Mouse (Mus musculus): ENCODE results near the gene Pole4. TPM values are rescaled to one million over a fixed set of nuclear protein-coding genes. Genes with fewer than 3 reads are reported as not detected.
A peak's percentile ranks its signal among the peaks of the same experiment; 100 is the strongest.

Gene Pole4
- total RNA-seq, 1 experiment: 103 TPM

GRCm38 (mm10) chr6:82737634-82738540 lies 32.7 kb upstream of the Pole4 start:
- peaks cover 55% of the 10 kb centered on the region for H3K36me3 ChIP-seq (ENCODE audit: control insufficient read depth, insufficient read depth, low read length, poor library complexity, severe bottlenecking)
- in situ Hi-C loops (cut with MboI; ENCODE audit: low sequenced_read_pairs in 2 of 2, unreplicated experiment in 2 of 2): no loop called here
- no peak for DNase-seq (ENCODE audit: low read depth, low spot score)
- H3K4me1 ChIP-seq (ENCODE audit: control insufficient read depth in 2 of 2, insufficient read depth in 2 of 2, low read length in 2 of 2, poor library complexity in 1 of 2): peaks cover 1 to 2% of the 10 kb centered on the region in 2 experiments; a peak in 2 of 4 replicates
- no peaks in the 10 kb centered on the region for H3K9me3 ChIP-seq (ENCODE audit: control insufficient read depth, insufficient read depth, low read depth, low read length)
- 0 out of 2 replicates have a peak overlapping the region, but pooled peaks have one; percentile 35 for H3K9ac ChIP-seq (ENCODE audit: insufficient read depth, low read depth, low read length, poor library complexity, severe bottlenecking)
- H3K4me3 ChIP-seq (ENCODE audit: insufficient read depth in 1 of 2, low read depth in 1 of 2, low read length in 2 of 2, poor library complexity in 1 of 2, severe bottlenecking in 1 of 2): no peak overlapping the region
- TF ChIP-seq HCFC1 (IDR thresholded peaks at IDR 0.05; ENCODE audit: borderline replicate concordance, insufficient read depth, low read length) (no peak), ZNF384 (IDR thresholded peaks at IDR 0.05; ENCODE audit: low read depth, low read length) (no peak), MAFK (IDR thresholded peaks at IDR 0.05; ENCODE audit: insufficient read depth, low read depth, low read length) (no peak), CHD2 (IDR thresholded peaks at IDR 0.05; ENCODE audit: low read depth, low read length) (no peak), ZC3H11A (IDR thresholded peaks at IDR 0.05; ENCODE audit: borderline replicate concordance, low read depth, low read length) (no peak)
- H3K27ac ChIP-seq (ENCODE audit: insufficient read depth, low read depth, low read length, poor library complexity, severe bottlenecking): no peak overlapping the region

GRCm38 (mm10) chr6:82736626-82737600 lies 31.7 kb upstream of the Pole4 start:
- in situ Hi-C loops (cut with MboI; ENCODE audit: low sequenced_read_pairs in 2 of 2, unreplicated experiment in 2 of 2): no loop called here
- no peak for DNase-seq (ENCODE audit: low read depth, low spot score)
- H3K4me3 ChIP-seq (ENCODE audit: insufficient read depth in 1 of 2, low read depth in 1 of 2, low read length in 2 of 2, poor library complexity in 1 of 2, severe bottlenecking in 1 of 2): no peak overlapping the region
- H3K4me1 ChIP-seq (ENCODE audit: control insufficient read depth in 2 of 2, insufficient read depth in 2 of 2, low read length in 2 of 2, poor library complexity in 1 of 2): peaks cover 1 to 2% of the 10 kb centered on the region in 2 experiments; a peak in 2 of 4 replicates
- no peak overlapping the region for H3K27ac ChIP-seq (ENCODE audit: insufficient read depth, low read depth, low read length, poor library complexity, severe bottlenecking)
- H3K9me3 ChIP-seq (ENCODE audit: control insufficient read depth, insufficient read depth, low read depth, low read length): no peaks in the 10 kb centered on the region
- peaks cover 54% of the 10 kb centered on the region for H3K36me3 ChIP-seq (ENCODE audit: control insufficient read depth, insufficient read depth, low read length, poor library complexity, severe bottlenecking)
- H3K9ac ChIP-seq (ENCODE audit: insufficient read depth, low read depth, low read length, poor library complexity, severe bottlenecking): no peak overlapping the region
- TF ChIP-seq HCFC1 (IDR thresholded peaks at IDR 0.05; ENCODE audit: borderline replicate concordance, insufficient read depth, low read length): no peak
- no peak for TF ChIP-seq ZNF384 (IDR thresholded peaks at IDR 0.05; ENCODE audit: low read depth, low read length)
- no peak for TF ChIP-seq CHD2 (IDR thresholded peaks at IDR 0.05; ENCODE audit: low read depth, low read length)
- no peak for TF ChIP-seq ZC3H11A (IDR thresholded peaks at IDR 0.05; ENCODE audit: borderline replicate concordance, low read depth, low read length)
- TF ChIP-seq MAFK (IDR thresholded peaks at IDR 0.05; ENCODE audit: insufficient read depth, low read depth, low read length): no peak

- in situ Hi-C loops (cut with MboI; ENCODE audit: low sequenced_read_pairs in 2 of 2, unreplicated experiment in 2 of 2): no loop called here
- Histone ChIP-seq H3K36me3 (ENCODE audit: control insufficient read depth, insufficient read depth, low read length, poor library complexity, severe bottlenecking) (peaks cover 63% of the 10 kb centered on the region), H3K4me3 (ENCODE audit: insufficient read depth in 1 of 2, low read depth in 1 of 2, low read length in 2 of 2, poor library complexity in 1 of 2, severe bottlenecking in 1 of 2) (no peak overlapping the region), H3K9ac (ENCODE audit: insufficient read depth, low read depth, low read length, poor library complexity, severe bottlenecking) (no peak overlapping the region), H3K4me1 (ENCODE audit: control insufficient read depth in 2 of 2, insufficient read depth in 2 of 2, low read length in 2 of 2, poor library complexity in 1 of 2) (peaks cover under 1 to 1% of the 10 kb centered on the region in 2 experiments; a peak in 2 of 4 replicates), H3K27ac (ENCODE audit: insufficient read depth, low read depth, low read length, poor library complexity, severe bottlenecking) (no peak overlapping the region), H3K9me3 (ENCODE audit: control insufficient read depth, insufficient read depth, low read depth, low read length) (no peaks in the 10 kb centered on the region)
- TF ChIP-seq ZNF384 (IDR thresholded peaks at IDR 0.05; ENCODE audit: low read depth, low read length): no peak
- TF ChIP-seq ZC3H11A (IDR thresholded peaks at IDR 0.05; ENCODE audit: borderline replicate concordance, low read depth, low read length): 0 out of 2 replicates have a peak, but pooled peaks have one; percentile 12
- no peak for DNase-seq (ENCODE audit: low read depth, low spot score)
Observed at GRCm38 (mm10) chr6:82735347-82735746, 30.2 kb upstream of the Pole4 start.

GRCm38 (mm10) chr6:82728635-82729034 lies 23.5 kb upstream of the Pole4 start:
- Histone ChIP-seq H3K9ac (ENCODE audit: insufficient read depth, low read depth, low read length, poor library complexity, severe bottlenecking) (no peak overlapping the region), H3K9me3 (ENCODE audit: control insufficient read depth, insufficient read depth, low read depth, low read length) (no peaks in the 10 kb centered on the region), H3K4me1 (ENCODE audit: control insufficient read depth in 2 of 2, insufficient read depth in 2 of 2, low read length in 2 of 2, poor library complexity in 1 of 2) (peaks cover 10 to 15% of the 10 kb centered on the region in 2 experiments), H3K27ac (ENCODE audit: insufficient read depth, low read depth, low read length, poor library complexity, severe bottlenecking) (no peak overlapping the region), H3K4me3 (ENCODE audit: insufficient read depth in 1 of 2, low read depth in 1 of 2, low read length in 2 of 2, poor library complexity in 1 of 2, severe bottlenecking in 1 of 2) (no peak overlapping the region), H3K36me3 (ENCODE audit: control insufficient read depth, insufficient read depth, low read length, poor library complexity, severe bottlenecking) (peaks cover 58% of the 10 kb centered on the region)
- no peak for TF ChIP-seq MAFK (IDR thresholded peaks at IDR 0.05; ENCODE audit: insufficient read depth, low read depth, low read length)
- no peak for TF ChIP-seq ZC3H11A (IDR thresholded peaks at IDR 0.05; ENCODE audit: borderline replicate concordance, low read depth, low read length)
- TF ChIP-seq ZNF384 (IDR thresholded peaks at IDR 0.05; ENCODE audit: low read depth, low read length): no peak
- TF ChIP-seq CHD2 (IDR thresholded peaks at IDR 0.05; ENCODE audit: low read depth, low read length): no peak
- TF ChIP-seq HCFC1 (IDR thresholded peaks at IDR 0.05; ENCODE audit: borderline replicate concordance, insufficient read depth, low read length): no peak
- in situ Hi-C loops (cut with MboI; ENCODE audit: low sequenced_read_pairs in 2 of 2, unreplicated experiment in 2 of 2): no loop called here
- no peak for DNase-seq (ENCODE audit: low read depth, low spot score)
